Mouse (Mus musculus) brain, embryonic 14.5 days (tissue): ENCODE measurements around the gene Stard3. TPM values are rescaled to one million over a fixed set of nuclear protein-coding genes. Genes with fewer than 3 reads are reported as not detected.

ENCODE experiments used
- DNase-seq: peaks from one replicate; pipeline ENCODE4 v3.0.0-alpha.2; 2011; ENCODE audit warnings: low read depth
- CTCF ChIP-seq: fragments of 200-500 bp; IDR thresholded peaks from 2 replicates; pipeline ENCODE4 v1.5.1; 2012; ENCODE audit warnings: inconsistent platforms, mild to moderate bottlenecking, moderate library complexity, borderline replicate concordance; ENCODE audit not compliant: insufficient read depth, insufficient read length; ENCODE audit errors: extremely low read depth
- POLR2A ChIP-seq: fragments of 200-500 bp; IDR thresholded peaks from 2 replicates; pipeline ENCODE4 v1.6.1; 2012; ENCODE audit warnings: mild to moderate bottlenecking, inconsistent platforms, borderline replicate concordance; ENCODE audit not compliant: poor library complexity, insufficient read depth, insufficient read length, severe bottlenecking; ENCODE audit errors: extremely low read depth
- polyA plus RNA-seq: library from polyadenylated mRNA; depleted of rRNA; stranded (reverse); fragments of >200 nt; gene quantifications from 2 replicates; pipeline ENCODE4 v1.2.3, GENCODE M21; 2012

The Stard3 gene
- polyA plus RNA-seq, 1 experiment, result 66.1 TPM

GRCm38 (mm10) chr11:98355732-98356299, 2.4 kb upstream of the Stard3 start:
- DNase-seq, result peak; percentile 90
- TF ChIP-seq CTCF (peak; percentile 80; the same call in 1 of the 2 replicates), POLR2A (no peak)

- DNase-seq, result no peak
- TF ChIP-seq POLR2A (no peak), CTCF (no peak)
These were observed 1.4 kb upstream of the Stard3 start for GRCm38 (mm10) chr11:98356625-98357394.

GRCm38 (mm10) chr11:98357396-98358160, 590 bp upstream of the Stard3 start:
- TF ChIP-seq POLR2A, result no peak
- TF ChIP-seq CTCF, result no peak
- DNase-seq, result no peak

GRCm38 (mm10) chr11:98360866-98361521, 2.8 kb downstream of the Stard3 start:
- no peak for TF ChIP-seq POLR2A
- TF ChIP-seq CTCF, result no peak
- DNase-seq, result peak; percentile 54

GRCm38 (mm10) chr11:98363817-98364216, 5.6 kb downstream of the Stard3 start:
- DNase-seq, result no peak
- TF ChIP-seq CTCF (no peak), POLR2A (no peak)

GRCm38 (mm10) chr11:98364410-98364809, 6.2 kb downstream of the Stard3 start:
- DNase-seq, result no peak
- TF ChIP-seq CTCF, result no peak
- no peak for TF ChIP-seq POLR2A

GRCm38 (mm10) chr11:98366290-98366689, 8.1 kb downstream of the Stard3 start:
- TF ChIP-seq POLR2A, result no peak
- TF ChIP-seq CTCF, result no peak
- no peak for DNase-seq

- TF ChIP-seq POLR2A, result no peak
- no peak for TF ChIP-seq CTCF
- no peak for DNase-seq
These were observed 9.1 kb downstream of the Stard3 start for GRCm38 (mm10) chr11:98367171-98367862.

- no peak for DNase-seq
- TF ChIP-seq CTCF (no peak), POLR2A (no peak)
These were observed 9.7 kb downstream of the Stard3 start for GRCm38 (mm10) chr11:98367863-98368186.

GRCm38 (mm10) chr11:98369337-98369736, 11.2 kb downstream of the Stard3 start:
- peak; percentile 75 for DNase-seq
- TF ChIP-seq POLR2A (no peak), CTCF (no peak)
